Mouse (Mus musculus) small intestine, adult 2 months (tissue): Measurements from ENCODE around the gene Stam2.

Experiments
- CTCF ChIP-seq: fragments of 200-500 bp; IDR thresholded peaks from 2 replicates; pipeline ENCODE4 v1.5.1; 2012; ENCODE audit warnings: low read depth, mild to moderate bottlenecking, control low read depth, inconsistent platforms, low read length, moderate library complexity, mixed read lengths; ENCODE audit not compliant: insufficient replicate concordance, insufficient read length; ENCODE audit errors: extremely low read depth
- POLR2A ChIP-seq: fragments of 200-500 bp; IDR thresholded peaks from 2 replicates; pipeline ENCODE4 v1.6.1; 2012; ENCODE audit warnings: low read depth, mild to moderate bottlenecking, control low read depth, inconsistent platforms, low read length, moderate library complexity

- TF ChIP-seq CTCF, result no peak
- no peak for TF ChIP-seq POLR2A
These were observed 64.5 kb downstream of the Stam2 start for GRCm38 (mm10) chr2:52677589-52677988.
